Mouse (Mus musculus): Measurements from ENCODE around the gene Magi2. TPM values are rescaled to one million over a fixed set of nuclear protein-coding genes. Genes with fewer than 3 reads are reported as not detected.
"Not testable (repeated sequence)": the region's sequence is repeated elsewhere in the genome, so short reads cannot be mapped to it uniquely, and the experiment has no call there.

The Magi2 gene
- total RNA-seq, 2 experiments from 2014 or later: 5.4 to 7.1 TPM

DNA sequence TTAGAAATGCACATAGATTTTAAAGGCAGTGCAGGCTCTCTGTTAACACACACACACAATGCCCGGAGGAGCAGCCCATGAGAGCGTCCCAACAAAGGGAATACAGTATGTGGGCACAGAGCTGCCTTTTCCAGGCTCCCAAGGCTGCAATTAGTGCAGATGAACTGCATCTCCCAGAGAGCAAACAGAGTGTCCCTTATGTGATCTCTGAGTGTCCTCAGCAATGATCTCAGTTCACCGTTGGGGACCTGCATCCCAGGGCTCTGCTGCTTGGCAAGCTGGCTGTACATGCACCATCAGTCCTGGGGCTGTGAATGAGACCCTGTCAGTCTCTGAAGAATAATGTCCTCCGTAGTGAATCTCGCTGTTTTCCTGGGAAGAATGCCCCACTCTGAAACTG lies 969.9 kb downstream of the Magi2 start:
- no peak for DNase-seq (ENCODE audit: low spot score)

DNA sequence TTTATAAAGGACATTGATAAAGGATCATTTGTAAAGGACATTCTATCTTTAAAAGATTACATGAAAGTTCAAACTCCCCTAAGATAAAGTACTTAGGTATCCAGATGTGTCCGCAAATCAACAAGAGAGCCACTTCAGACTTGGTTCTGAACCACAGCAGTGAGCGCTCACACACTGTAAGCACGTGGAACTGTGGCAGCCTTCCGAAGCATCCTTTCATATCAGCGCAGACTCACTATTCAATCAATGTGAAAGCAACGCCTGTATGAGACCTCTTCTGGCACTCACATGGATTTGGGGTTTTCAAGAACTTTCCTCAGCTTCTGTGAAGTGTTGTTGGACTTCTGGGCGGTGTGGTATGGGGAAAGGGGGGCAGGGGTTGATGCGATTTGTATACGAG lies 970.6 kb downstream of the Magi2 start:
- no peak for DNase-seq (ENCODE audit: low spot score)
- intact Hi-C loops (cut with DNase I): no loop called here

More for the DNA sequence above, 969.9 kb downstream of the Magi2 start:
- intact Hi-C loops (cut with DNase I): no loop called here

DNA sequence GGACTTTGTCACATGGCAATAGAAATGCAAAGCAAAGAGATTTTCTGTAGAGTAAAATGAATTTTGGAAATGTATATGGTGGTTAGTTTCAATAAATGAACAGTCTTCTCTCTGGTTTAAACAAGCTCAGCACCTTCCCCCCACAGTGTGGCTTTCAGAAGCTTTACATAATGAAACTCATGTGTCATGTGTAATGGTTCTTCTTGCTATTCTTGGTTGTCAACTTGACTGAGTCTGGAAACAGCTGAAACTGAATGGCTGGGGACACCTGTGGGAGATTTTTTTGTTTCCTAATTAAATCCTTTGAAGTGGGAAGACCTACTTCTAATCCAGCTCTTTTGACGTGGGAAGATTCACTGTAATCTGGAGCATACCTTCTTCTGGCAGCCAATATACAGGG lies 974.5 kb downstream of the Magi2 start:
- intact Hi-C loops (cut with DNase I): no loop called here

GRCm38 (mm10) chr5:20208110-20208509 lies 981.3 kb downstream of the Magi2 start:
- no peak for DNase-seq (ENCODE audit: low spot score)

More for the DNA sequence above, 974.5 kb downstream of the Magi2 start:
- no peak for DNase-seq (ENCODE audit: low spot score)

DNA sequence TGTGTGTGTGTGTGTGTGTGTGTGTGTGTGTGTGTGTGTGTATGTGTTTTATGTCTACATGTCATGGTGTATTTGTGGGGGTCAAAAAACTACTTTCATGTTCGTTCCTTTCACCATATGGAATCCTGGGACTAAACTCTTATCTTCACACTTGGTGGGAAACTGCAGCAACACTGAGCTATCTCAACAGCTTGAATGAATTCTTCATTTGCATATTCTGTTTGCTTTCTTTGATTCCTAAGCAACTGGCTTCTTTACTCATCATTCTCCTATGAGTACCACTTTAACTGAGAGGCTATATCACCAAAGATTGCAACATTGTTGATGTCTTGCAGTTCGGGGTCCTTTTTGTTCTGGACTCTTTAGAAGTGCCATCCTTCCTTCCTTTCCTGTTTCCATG lies 986.5 kb downstream of the Magi2 start:
- intact Hi-C loops (cut with DNase I): no loop called here
- no peak for DNase-seq (ENCODE audit: low spot score)

More at GRCm38 (mm10) chr5:20208110-20208509, 981.3 kb downstream of the Magi2 start:
- intact Hi-C loops (cut with DNase I): no loop called here

GRCm38 (mm10) chr5:20226471-20227210 lies 999.8 kb downstream of the Magi2 start:
- DNase-seq (ENCODE audit: low spot score): no peak
- intact Hi-C loops (cut with DNase I): no loop called here

DNA sequence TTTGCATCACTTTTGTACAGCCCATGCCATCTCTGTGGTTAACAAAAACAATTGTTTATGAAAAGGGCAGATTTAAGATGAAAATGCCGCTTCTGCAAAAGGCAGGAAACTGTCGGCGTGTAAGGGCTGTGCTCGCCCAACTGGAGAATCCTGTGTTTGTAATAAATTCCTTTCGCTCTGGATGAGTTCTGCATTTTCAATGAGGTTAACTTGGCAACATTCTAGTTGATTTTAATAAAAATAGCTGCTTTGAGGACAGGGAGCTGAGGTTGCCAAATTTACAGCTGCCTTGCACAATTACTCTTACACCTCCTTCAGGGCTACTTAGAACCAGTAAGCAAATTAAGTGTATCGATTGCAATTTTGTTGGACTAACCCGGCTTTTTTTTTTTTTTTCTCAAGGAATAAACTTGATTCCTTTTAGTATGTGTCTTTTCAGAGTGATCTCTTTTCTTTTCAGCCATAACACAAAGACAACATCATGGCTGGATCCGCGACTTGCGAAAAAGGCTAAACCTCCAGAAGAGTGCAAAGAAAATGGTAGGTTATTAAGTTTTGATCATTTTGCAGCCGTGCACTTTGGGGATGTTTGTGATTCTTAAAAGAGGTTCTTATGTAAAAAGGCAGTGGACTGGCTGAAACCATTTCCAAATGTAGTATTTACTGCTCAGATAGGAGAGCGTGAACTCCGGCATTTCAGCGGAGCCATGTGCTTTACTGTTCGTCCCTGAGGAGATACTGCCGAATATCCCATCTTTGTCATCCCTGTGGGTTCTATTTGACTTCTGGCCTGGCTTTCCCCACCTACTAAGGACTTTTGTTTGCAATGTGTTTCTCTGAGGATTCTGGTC lies 1001.3 kb downstream of the Magi2 start:
- intact Hi-C loops (cut with DNase I): no loop called here
- no peak for DNase-seq (ENCODE audit: low spot score)

GRCm38 (mm10) chr5:20231908-20232307 lies 1005.1 kb downstream of the Magi2 start:
- intact Hi-C loops (cut with DNase I): no loop called here

GRCm38 (mm10) chr5:20241523-20241922 lies 1014.7 kb downstream of the Magi2 start:
- intact Hi-C loops (cut with DNase I): no loop called here
- DNase-seq (ENCODE audit: low spot score): no peak

More at GRCm38 (mm10) chr5:20231908-20232307, 1005.1 kb downstream of the Magi2 start:
- no peak for DNase-seq (ENCODE audit: low spot score)

DNA sequence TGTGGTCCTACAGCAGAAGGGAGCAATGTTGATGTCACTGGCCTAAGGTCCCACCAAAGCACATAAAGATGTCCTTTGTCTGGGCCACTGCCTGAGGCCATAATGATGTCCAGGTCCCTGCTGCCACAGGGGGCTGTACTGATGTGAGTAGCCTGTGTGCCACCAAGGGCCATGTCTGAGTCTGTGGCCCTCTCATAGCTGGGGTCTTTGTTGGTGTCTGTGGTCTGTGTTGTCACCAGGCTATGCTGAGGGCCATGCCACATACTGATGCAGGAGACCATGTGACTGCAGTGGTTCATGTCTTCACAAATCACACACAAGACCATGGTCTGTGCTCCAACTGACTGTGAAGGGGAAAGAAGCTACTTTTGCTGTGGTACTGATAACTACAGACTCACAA lies 1015.7 kb downstream of the Magi2 start:
- DNase-seq (ENCODE audit: low spot score): no peak
- intact Hi-C loops (cut with DNase I): no loop called here

DNA sequence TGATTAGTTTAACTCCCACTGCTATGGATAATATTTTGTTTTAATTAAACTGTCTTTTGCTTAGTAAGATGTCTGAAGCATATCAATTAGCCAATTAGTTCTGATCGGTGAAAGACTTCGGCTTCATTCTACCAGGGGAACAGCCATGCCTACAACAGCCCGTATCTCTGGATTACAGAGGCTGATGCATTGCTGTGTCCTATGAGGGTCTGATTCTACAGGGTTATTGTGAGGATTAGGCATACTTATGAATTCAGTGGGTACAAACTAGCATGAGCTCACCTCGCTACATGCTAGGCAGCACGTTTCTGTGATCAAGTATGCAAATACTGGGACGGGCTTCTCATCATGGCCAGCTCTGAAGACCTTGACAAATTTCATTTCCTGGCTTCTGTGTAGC lies 1022.5 kb downstream of the Magi2 start:
- no peak for DNase-seq (ENCODE audit: low spot score)
- intact Hi-C loops (cut with DNase I): no loop called here

GRCm38 (mm10) chr5:20251541-20251940 lies 1024.7 kb downstream of the Magi2 start:
- no peak for DNase-seq (ENCODE audit: low spot score)
- intact Hi-C loops (cut with DNase I): no loop called here

GRCm38 (mm10) chr5:20256150-20256868 lies 1029.5 kb downstream of the Magi2 start:
- no peak for DNase-seq (ENCODE audit: low spot score)
- intact Hi-C loops (cut with DNase I): no loop called here

DNA sequence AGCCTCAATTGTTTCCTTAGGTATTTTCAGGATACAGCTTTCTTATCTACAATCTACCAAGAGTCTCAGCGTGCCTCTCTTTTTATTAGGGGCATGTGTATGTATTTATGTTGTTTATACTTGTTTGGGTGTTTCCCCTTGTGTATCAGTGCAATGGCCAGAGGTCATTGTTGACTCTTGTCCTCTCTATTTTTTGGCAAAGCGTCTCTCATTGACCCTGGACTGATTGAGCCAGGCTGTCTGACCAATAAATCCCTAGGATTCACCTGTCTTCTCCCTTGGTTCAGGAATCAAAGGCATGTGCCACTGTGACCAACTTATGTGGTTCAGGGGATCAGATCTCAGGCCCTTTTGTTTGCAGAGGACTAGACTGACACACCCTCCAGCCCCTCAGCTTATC lies 1030.1 kb downstream of the Magi2 start:
- intact Hi-C loops (cut with DNase I): no loop called here
- no peak for DNase-seq (ENCODE audit: low spot score)

DNA sequence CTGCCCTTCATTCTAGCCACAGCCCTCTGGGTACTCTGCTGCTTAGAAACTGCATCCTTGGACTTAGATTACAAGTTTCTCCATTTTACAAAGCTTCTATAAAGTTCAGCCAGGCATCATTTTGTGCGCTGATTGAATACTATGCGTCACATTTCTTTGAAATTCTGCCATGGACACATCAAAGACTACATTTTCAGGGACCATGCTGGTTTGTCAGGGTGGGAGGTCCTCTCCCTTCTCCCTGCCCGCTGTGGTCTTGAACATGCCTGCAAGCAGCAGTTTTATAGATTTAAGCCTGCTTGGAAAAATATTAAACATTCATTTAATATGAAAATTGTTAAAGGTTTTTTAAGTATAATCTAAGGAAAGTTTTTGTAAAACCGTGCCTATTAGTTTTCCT lies 1030.6 kb downstream of the Magi2 start:
- no peak for DNase-seq (ENCODE audit: low spot score)
- intact Hi-C loops (cut with DNase I): no loop called here

GRCm38 (mm10) chr5:20259719-20260118 lies 1032.9 kb downstream of the Magi2 start:
- intact Hi-C loops (cut with DNase I): no loop called here

GRCm38 (mm10) chr5:20272680-20273079 lies 1045.8 kb downstream of the Magi2 start:
- intact Hi-C loops (cut with DNase I); DNase-seq (ENCODE audit: low spot score): not testable (repeated sequence)

More at GRCm38 (mm10) chr5:20259719-20260118, 1032.9 kb downstream of the Magi2 start:
- no peak for DNase-seq (ENCODE audit: low spot score)

- intact Hi-C loops (cut with DNase I): no loop called here
- no peak for DNase-seq (ENCODE audit: low spot score)
Measured at GRCm38 (mm10) chr5:20275632-20276031, 1048.8 kb downstream of the Magi2 start.

GRCm38 (mm10) chr5:20285080-20285840 lies 1058.4 kb downstream of the Magi2 start:
- DNase-seq (ENCODE audit: low spot score): no peak
- intact Hi-C loops (cut with DNase I): no loop called here

- DNase-seq (ENCODE audit: low spot score): no peak
- intact Hi-C loops (cut with DNase I): no loop called here
Measured at GRCm38 (mm10) chr5:20294521-20294920, 1067.7 kb downstream of the Magi2 start.
